Mouse (Mus musculus): ENCODE data around the gene Ulk4.
A peak's percentile ranks its signal among the peaks of the same experiment; 100 is the strongest.

Gene Ulk4

GRCm38 (mm10) chr9:120958560-120958959 lies 318.4 kb downstream of the Ulk4 start:
- H3K36me3 ChIP-seq (ENCODE audit: control insufficient read depth, insufficient read depth, low read length, poor library complexity, severe bottlenecking) = peaks cover 24% of the 10 kb centered on the region
- DNase-seq (ENCODE audit: low read depth, low spot score) = no peak
- H3K27me3 ChIP-seq (ENCODE audit: control insufficient read depth, insufficient read depth, low read length, poor library complexity, severe bottlenecking) = no peaks in the 10 kb centered on the region

- Histone ChIP-seq H3K36me3 (ENCODE audit: control insufficient read depth, insufficient read depth, low read length, poor library complexity, severe bottlenecking) (peaks cover 25% of the 10 kb centered on the region), H3K27me3 (ENCODE audit: control insufficient read depth, insufficient read depth, low read length, poor library complexity, severe bottlenecking) (no peaks in the 10 kb centered on the region)
- no peak for DNase-seq (ENCODE audit: low read depth, low spot score)
Observed at GRCm38 (mm10) chr9:120958051-120958450, 318.9 kb downstream of the Ulk4 start.

GRCm38 (mm10) chr9:120951947-120952346 lies 325.1 kb downstream of the Ulk4 start:
- Histone ChIP-seq H3K36me3 (ENCODE audit: control insufficient read depth, insufficient read depth, low read length, poor library complexity, severe bottlenecking) (peaks cover 20% of the 10 kb centered on the region), H3K27me3 (ENCODE audit: control insufficient read depth, insufficient read depth, low read length, poor library complexity, severe bottlenecking) (no peaks in the 10 kb centered on the region)
- no peak for DNase-seq (ENCODE audit: low read depth, low spot score)

- H3K27me3 ChIP-seq (ENCODE audit: control insufficient read depth, insufficient read depth, low read length, poor library complexity, severe bottlenecking) = no peaks in the 10 kb centered on the region
- DNase-seq (ENCODE audit: low read depth, low spot score) = no peak
- H3K36me3 ChIP-seq (ENCODE audit: control insufficient read depth, insufficient read depth, low read length, poor library complexity, severe bottlenecking) = peaks cover 14% of the 10 kb centered on the region
Observed at GRCm38 (mm10) chr9:120950761-120951160, 326.2 kb downstream of the Ulk4 start.

GRCm38 (mm10) chr9:120948832-120949231 lies 328.2 kb downstream of the Ulk4 start:
- DNase-seq (ENCODE audit: low read depth, low spot score) = no peak
- Histone ChIP-seq H3K36me3 (ENCODE audit: control insufficient read depth, insufficient read depth, low read length, poor library complexity, severe bottlenecking) (peaks cover 9% of the 10 kb centered on the region), H3K27me3 (ENCODE audit: control insufficient read depth, insufficient read depth, low read length, poor library complexity, severe bottlenecking) (no peaks in the 10 kb centered on the region)

- Histone ChIP-seq H3K27me3 (ENCODE audit: control insufficient read depth, insufficient read depth, low read length, poor library complexity, severe bottlenecking) (no peaks in the 10 kb centered on the region), H3K36me3 (ENCODE audit: control insufficient read depth, insufficient read depth, low read length, poor library complexity, severe bottlenecking) (peaks cover 3% of the 10 kb centered on the region)
- DNase-seq (ENCODE audit: low read depth, low spot score) = no peak
Observed at GRCm38 (mm10) chr9:120946131-120946530, 330.9 kb downstream of the Ulk4 start.

GRCm38 (mm10) chr9:120944211-120944610 lies 332.8 kb downstream of the Ulk4 start:
- no peaks in the 10 kb centered on the region; the same call in 1 of the 2 replicates for H3K36me3 ChIP-seq (ENCODE audit: control insufficient read depth, insufficient read depth, low read length, poor library complexity, severe bottlenecking)
- H3K27me3 ChIP-seq (ENCODE audit: control insufficient read depth, insufficient read depth, low read length, poor library complexity, severe bottlenecking) = no peaks in the 10 kb centered on the region
- no peak for DNase-seq (ENCODE audit: low read depth, low spot score)

- Histone ChIP-seq H3K27me3 (ENCODE audit: control insufficient read depth, insufficient read depth, low read length, poor library complexity, severe bottlenecking) (no peaks in the 10 kb centered on the region), H3K36me3 (ENCODE audit: control insufficient read depth, insufficient read depth, low read length, poor library complexity, severe bottlenecking) (no peaks in the 10 kb centered on the region; the same call in 1 of the 2 replicates)
- DNase-seq (ENCODE audit: low read depth, low spot score) = no peak
Observed at GRCm38 (mm10) chr9:120943757-120944156, 333.2 kb downstream of the Ulk4 start.

- no peaks in the 10 kb centered on the region for H3K36me3 ChIP-seq (ENCODE audit: control insufficient read depth, insufficient read depth, low read length, poor library complexity, severe bottlenecking)
- DNase-seq (ENCODE audit: low read depth, low spot score) = no peak
- no peaks in the 10 kb centered on the region for H3K27me3 ChIP-seq (ENCODE audit: control insufficient read depth, insufficient read depth, low read length, poor library complexity, severe bottlenecking)
Observed at GRCm38 (mm10) chr9:120940858-120941257, 336.1 kb downstream of the Ulk4 start.

- H3K27me3 ChIP-seq (ENCODE audit: control insufficient read depth, insufficient read depth, low read length, poor library complexity, severe bottlenecking) = no peaks in the 10 kb centered on the region
- H3K36me3 ChIP-seq (ENCODE audit: control insufficient read depth, insufficient read depth, low read length, poor library complexity, severe bottlenecking) = no peaks in the 10 kb centered on the region
- peak; percentile 62 for DNase-seq (ENCODE audit: low read depth, low spot score)
Observed at GRCm38 (mm10) chr9:120936351-120936750, 340.6 kb downstream of the Ulk4 start.

GRCm38 (mm10) chr9:120935634-120935922 lies 341.4 kb downstream of the Ulk4 start:
- Histone ChIP-seq H3K27me3 (ENCODE audit: control insufficient read depth, insufficient read depth, low read length, poor library complexity, severe bottlenecking) (no peaks in the 10 kb centered on the region), H3K36me3 (ENCODE audit: control insufficient read depth, insufficient read depth, low read length, poor library complexity, severe bottlenecking) (no peaks in the 10 kb centered on the region)
- no peak for DNase-seq (ENCODE audit: low read depth, low spot score)

GRCm38 (mm10) chr9:120934821-120935633 lies 342.0 kb downstream of the Ulk4 start:
- H3K36me3 ChIP-seq (ENCODE audit: control insufficient read depth, insufficient read depth, low read length, poor library complexity, severe bottlenecking) = no peaks in the 10 kb centered on the region
- no peaks in the 10 kb centered on the region for H3K27me3 ChIP-seq (ENCODE audit: control insufficient read depth, insufficient read depth, low read length, poor library complexity, severe bottlenecking)
- DNase-seq (ENCODE audit: low read depth, low spot score) = no peak

- H3K27me3 ChIP-seq (ENCODE audit: control insufficient read depth, insufficient read depth, low read length, poor library complexity, severe bottlenecking) = no peaks in the 10 kb centered on the region
- no peaks in the 10 kb centered on the region for H3K36me3 ChIP-seq (ENCODE audit: control insufficient read depth, insufficient read depth, low read length, poor library complexity, severe bottlenecking)
- DNase-seq (ENCODE audit: low read depth, low spot score) = no peak
Observed at GRCm38 (mm10) chr9:120933886-120934758, 342.9 kb downstream of the Ulk4 start.

GRCm38 (mm10) chr9:120933587-120933885 lies 343.5 kb downstream of the Ulk4 start:
- H3K27me3 ChIP-seq (ENCODE audit: control insufficient read depth, insufficient read depth, low read length, poor library complexity, severe bottlenecking) = no peaks in the 10 kb centered on the region
- DNase-seq (ENCODE audit: low read depth, low spot score) = no peak
- no peaks in the 10 kb centered on the region for H3K36me3 ChIP-seq (ENCODE audit: control insufficient read depth, insufficient read depth, low read length, poor library complexity, severe bottlenecking)

GRCm38 (mm10) chr9:120932797-120933586 lies 344.0 kb downstream of the Ulk4 start:
- Histone ChIP-seq H3K36me3 (ENCODE audit: control insufficient read depth, insufficient read depth, low read length, poor library complexity, severe bottlenecking) (no peaks in the 10 kb centered on the region), H3K27me3 (ENCODE audit: control insufficient read depth, insufficient read depth, low read length, poor library complexity, severe bottlenecking) (no peaks in the 10 kb centered on the region)
- DNase-seq (ENCODE audit: low read depth, low spot score) = peak; percentile 97

Data from splenic B cell, adult 2 months (primary cell).